Mouse (Mus musculus): ENCODE data around the gene Ric8b.

The Ric8b gene

GRCm38 (mm10) chr10:84909021-84909801, 8.2 kb upstream of the Ric8b start:
- no peak for DNase-seq (ENCODE audit: low spot score)

- no peak for DNase-seq (ENCODE audit: low spot score)
These were observed 7.2 kb upstream of the Ric8b start for GRCm38 (mm10) chr10:84910194-84910593.

- no peak for DNase-seq (ENCODE audit: low spot score)
These were observed 6.5 kb upstream of the Ric8b start for GRCm38 (mm10) chr10:84910758-84911384.

- no peak for DNase-seq (ENCODE audit: low spot score)
These were observed 4.3 kb upstream of the Ric8b start for GRCm38 (mm10) chr10:84913148-84913547.

- DNase-seq (ENCODE audit: low spot score), result no peak
These were observed 1.9 kb upstream of the Ric8b start for GRCm38 (mm10) chr10:84915476-84915875.

- DNase-seq (ENCODE audit: low spot score), result peak; percentile 17
These were observed 297 bp downstream of the Ric8b start for GRCm38 (mm10) chr10:84917731-84918095.

- no peak for DNase-seq (ENCODE audit: low spot score)
These were observed 8.9 kb downstream of the Ric8b start for GRCm38 (mm10) chr10:84926336-84926735.

- no peak for DNase-seq (ENCODE audit: low spot score)
These were observed 9.5 kb downstream of the Ric8b start for GRCm38 (mm10) chr10:84926885-84927284.

- DNase-seq (ENCODE audit: low spot score), result no peak
These were observed 11.0 kb downstream of the Ric8b start for GRCm38 (mm10) chr10:84928465-84928864.

GRCm38 (mm10) chr10:84935553-84936209, 18.3 kb downstream of the Ric8b start:
- DNase-seq (ENCODE audit: low spot score), result no peak

GRCm38 (mm10) chr10:84936832-84937515, 19.6 kb downstream of the Ric8b start:
- DNase-seq (ENCODE audit: low spot score), result no peak

- DNase-seq (ENCODE audit: low spot score), result no peak
These were observed 20.8 kb downstream of the Ric8b start for GRCm38 (mm10) chr10:84938094-84938820.

- no peak for DNase-seq (ENCODE audit: low spot score)
These were observed 21.5 kb downstream of the Ric8b start for GRCm38 (mm10) chr10:84938886-84939285.

GRCm38 (mm10) chr10:84940356-84940755, 22.9 kb downstream of the Ric8b start:
- DNase-seq (ENCODE audit: low spot score), result no peak

- DNase-seq (ENCODE audit: low spot score), result no peak
These were observed 28.3 kb downstream of the Ric8b start for GRCm38 (mm10) chr10:84945692-84946091.

- DNase-seq (ENCODE audit: low spot score), result no peak
These were observed 31.7 kb downstream of the Ric8b start for GRCm38 (mm10) chr10:84948970-84949683.

GRCm38 (mm10) chr10:84949684-84950010, 32.2 kb downstream of the Ric8b start:
- DNase-seq (ENCODE audit: low spot score), result no peak

- DNase-seq (ENCODE audit: low spot score), result no peak
These were observed 33.0 kb downstream of the Ric8b start for GRCm38 (mm10) chr10:84950384-84950783.

- DNase-seq (ENCODE audit: low spot score), result no peak
These were observed 36.8 kb downstream of the Ric8b start for GRCm38 (mm10) chr10:84954236-84954635.

- DNase-seq (ENCODE audit: low spot score), result no peak
These were observed 38.8 kb downstream of the Ric8b start for GRCm38 (mm10) chr10:84956173-84956572.

- DNase-seq (ENCODE audit: low spot score), result no peak
These were observed 41.2 kb downstream of the Ric8b start for GRCm38 (mm10) chr10:84958597-84958996.
